Mouse (Mus musculus) yolk sac, embryonic 10.5 days (tissue): Measurements from ENCODE around the gene Kcnh8.

ENCODE experiments used
- DNase-seq: peaks from one replicate; pipeline ENCODE4 v3.0.0-alpha.2; 2017; ENCODE audit warnings: low spot score

Kcnh8 gene

DNA sequence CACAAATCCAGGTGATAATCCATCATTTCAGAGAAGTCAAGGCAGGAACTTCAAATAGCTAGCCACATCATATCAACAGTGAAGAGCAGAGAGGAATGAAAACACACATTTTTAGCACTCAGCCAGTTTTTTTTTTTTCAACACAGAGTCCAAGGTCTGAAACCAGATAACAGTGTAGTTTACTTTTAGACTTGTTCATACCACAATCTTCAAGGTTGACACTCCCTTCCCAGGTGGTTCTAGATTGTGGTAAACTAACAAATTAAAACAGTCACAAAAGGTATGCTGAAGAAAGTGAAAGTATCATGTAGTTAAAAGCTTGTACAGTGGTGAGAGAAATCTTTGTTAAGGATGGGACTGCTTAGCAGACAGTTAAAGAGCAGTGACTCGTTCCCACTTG is 216.5 kb downstream of the Kcnh8 start:
- DNase-seq: no peak

DNA sequence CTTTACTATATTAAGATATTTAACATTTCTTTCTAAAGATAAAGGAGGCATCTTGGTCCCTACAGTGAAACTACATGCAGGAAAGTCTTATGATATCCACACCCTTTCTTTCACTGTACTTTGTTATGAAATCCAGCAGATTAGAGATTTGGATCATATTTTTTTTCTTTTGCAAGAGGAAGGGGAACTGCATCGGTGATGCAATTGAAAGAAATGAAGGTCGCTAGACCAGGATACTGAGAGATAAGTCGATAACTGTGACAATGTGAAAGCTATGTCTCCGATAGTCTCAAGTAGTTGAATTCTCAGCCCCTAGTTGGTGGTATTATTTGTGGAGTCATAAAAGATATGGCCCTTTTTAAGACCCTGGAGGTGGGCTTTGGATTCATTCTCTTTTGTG is 227.2 kb downstream of the Kcnh8 start:
- no peak for DNase-seq

DNA sequence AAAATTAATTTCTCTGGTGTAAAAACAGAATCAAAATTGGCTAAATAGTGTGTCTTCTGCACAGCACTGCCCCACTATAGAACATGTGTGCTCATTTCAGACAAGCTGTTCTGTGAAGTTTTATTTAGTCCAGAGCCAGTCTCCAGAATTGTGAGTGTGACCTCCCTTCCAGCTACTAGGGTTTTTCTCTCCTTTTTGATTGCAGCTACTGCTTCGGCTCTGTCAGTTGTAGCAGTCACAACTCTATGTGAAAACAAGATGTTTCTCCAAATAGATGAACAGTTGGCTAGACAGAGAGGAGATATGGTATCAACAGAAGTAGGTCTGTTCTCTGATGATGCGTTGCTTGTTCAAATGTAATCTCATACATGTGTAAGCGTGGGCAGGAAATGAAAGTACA is 270.7 kb downstream of the Kcnh8 start:
- no peak for DNase-seq

DNA sequence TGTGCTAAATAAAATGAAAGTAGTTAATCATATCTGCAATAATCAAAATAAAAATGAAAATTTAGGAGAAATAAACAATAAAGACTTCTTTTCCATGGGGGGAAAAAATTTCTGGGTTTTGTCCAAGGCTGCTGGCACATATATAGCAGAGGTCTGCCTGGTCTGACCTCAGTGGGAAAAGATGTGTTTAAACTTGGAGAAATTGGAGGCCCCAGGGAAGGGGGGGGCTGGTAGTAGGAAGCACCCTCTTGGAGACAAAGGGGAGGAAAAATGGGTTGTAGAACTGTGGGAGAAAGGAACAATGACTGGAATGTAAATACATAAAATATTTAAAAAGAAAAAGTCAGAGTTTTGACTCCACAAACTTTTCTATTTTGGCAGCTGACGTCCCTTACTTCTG is 276.5 kb downstream of the Kcnh8 start:
- no peak for DNase-seq

DNA sequence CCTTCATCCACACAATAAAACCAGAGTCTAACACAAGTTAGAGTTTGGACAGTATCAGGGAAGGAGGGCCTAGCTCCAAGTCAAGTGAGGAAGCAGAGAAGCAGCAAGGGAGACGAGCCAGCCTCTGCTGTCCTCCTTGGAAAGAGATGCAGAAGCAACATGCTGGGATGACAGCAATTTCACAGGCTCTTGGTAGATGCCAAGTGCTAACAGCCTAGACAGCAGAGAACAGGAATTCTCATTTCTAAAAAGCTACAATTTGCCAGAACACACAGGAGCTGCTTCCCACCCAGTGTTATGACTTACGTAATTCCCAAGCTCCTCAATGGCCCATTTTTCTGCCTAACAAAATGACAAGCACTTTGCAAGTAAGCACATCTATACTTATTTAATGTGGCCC is 277.5 kb downstream of the Kcnh8 start:
- DNase-seq: no peak

DNA sequence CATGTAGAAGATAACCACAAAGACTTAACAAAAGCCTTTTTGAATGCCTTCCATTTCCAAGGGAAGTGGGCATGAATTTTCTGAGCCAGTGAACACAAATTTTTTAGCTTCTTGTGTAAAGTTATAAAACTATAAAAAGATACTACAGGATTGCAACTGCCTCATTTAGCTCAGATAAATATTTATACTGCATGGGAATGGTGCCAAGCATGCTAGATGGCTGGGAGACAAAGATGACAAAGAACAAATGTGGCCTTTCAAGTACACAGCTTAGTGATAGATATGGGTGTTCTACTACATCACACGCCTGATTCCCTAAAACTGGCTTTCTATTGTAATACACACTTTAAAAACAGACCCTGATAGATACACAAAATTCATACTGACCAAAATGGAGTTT is 282.7 kb downstream of the Kcnh8 start:
- no peak for DNase-seq

DNA sequence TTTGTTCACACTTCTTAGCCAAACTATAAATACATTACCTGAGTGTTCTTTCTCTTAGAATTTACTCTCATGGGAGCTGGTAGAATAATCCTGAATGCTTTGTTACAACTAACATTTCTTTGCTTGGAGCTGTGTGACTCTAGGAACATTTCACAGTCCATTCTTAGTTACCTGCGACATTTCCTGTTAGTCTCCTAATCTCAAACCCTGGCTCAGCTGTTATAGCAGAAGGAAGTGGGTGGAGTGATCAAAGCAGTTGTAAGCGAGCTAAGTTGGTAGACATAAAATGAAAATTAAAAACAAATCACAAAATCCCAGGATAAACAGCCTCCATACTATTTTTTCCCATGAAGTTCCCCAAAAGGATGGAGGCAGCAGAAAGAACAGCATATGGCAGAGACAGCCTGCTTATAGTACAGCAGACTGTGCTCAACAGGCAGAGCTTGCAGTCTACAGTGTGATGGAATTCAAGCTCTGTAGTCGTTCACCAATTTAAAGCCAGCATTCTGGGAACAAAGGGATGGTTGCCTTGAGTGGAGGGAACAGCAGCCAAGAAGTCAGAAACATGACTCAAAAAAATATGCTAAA is 318.1 kb downstream of the Kcnh8 start:
- DNase-seq: no peak

DNA sequence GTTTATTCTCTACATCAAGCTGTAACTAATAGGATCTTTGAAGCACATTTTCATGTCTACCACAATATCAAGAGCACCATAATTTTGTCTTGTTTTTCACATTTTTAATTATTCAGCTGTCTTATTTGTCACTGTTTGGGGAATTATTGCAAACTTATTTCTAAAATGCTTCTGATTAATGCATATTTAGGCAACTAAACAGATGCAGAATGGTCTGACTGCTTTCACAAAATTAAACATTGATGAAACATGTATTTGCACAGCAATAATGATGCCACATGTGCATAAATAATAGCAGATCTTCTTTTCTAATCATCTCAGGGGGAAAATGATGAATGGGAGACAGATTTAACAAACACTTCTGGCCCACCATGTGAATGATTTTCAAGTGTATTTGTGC is 341.5 kb downstream of the Kcnh8 start:
- no peak for DNase-seq

DNA sequence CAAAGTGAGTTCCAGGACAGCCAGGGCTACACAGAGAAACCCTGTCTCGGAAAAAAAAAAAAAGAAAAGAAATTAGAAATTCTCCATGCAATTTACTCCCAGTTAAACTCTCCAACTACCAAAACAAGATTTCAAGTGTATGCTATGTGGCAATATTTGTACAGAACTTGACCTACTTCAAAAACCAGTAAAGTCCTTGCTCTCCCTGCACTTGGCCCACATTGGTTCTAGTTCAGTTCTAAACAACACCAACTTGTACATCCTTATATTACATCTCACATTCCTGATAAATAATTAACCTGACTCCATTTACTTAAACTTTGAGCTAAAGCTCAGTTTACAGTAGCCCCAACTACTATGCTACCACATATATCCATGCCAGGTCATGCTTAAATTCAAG is 370.2 kb downstream of the Kcnh8 start:
- DNase-seq: no peak

DNA sequence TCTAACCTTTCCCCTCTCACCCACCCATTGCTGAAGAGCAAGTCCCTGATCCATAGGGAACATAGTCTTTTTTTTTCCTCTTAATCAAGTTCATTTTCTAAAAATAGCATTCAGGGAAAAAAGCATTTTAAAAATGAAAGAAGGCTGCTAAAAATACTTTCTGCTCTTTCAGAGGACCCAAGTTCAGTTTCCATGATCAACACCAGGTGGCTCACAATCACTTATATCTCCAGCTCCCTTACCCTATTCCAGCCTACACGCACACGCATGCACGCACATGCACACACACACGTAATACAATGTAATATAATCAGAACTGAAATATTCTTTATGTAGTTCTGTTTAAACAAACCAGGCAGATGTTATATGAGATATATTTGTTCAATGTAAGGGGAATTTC is 378.4 kb downstream of the Kcnh8 start:
- DNase-seq: no peak
